Mouse (Mus musculus) G1E (cell line): ENCODE measurements around the gene 9430097D07Rik. TPM values are rescaled to one million over a fixed set of nuclear protein-coding genes. Genes with fewer than 3 reads are reported as not detected.
A peak's percentile ranks its signal among the peaks of the same experiment; 100 is the strongest.

Experiments used
- ATAC-seq: 2 replicates; pipeline ENCODE4 v1.8.0; 2016; ENCODE audit warnings: mild to moderate bottlenecking; ENCODE audit not compliant: insufficient number of reproducible peaks, poor library complexity, low FRiP score, severe bottlenecking; ENCODE audit errors: extremely low read depth
- DNase-seq: peaks from one replicate; pipeline ENCODE4 v3.0.0; 2012; ENCODE audit warnings: low spot score
- H3K27me3 ChIP-seq: 2 replicates; pipeline ENCODE4 v1.6.1; 2012; ENCODE audit warnings: mild to moderate bottlenecking, low read length, inconsistent platforms; ENCODE audit not compliant: insufficient read depth
- H3K36me3 ChIP-seq: replicated peaks from 2 replicates; pipeline ENCODE3; 2012; ENCODE audit warnings: mild to moderate bottlenecking, inconsistent platforms
- H3K4me1 ChIP-seq: 2 replicates; pipeline ENCODE4 v1.6.1; 2012; ENCODE audit warnings: low read depth, low read length, inconsistent platforms, mixed read lengths; ENCODE audit not compliant: insufficient read depth
- H3K4me3 ChIP-seq: 2 replicates; pipeline ENCODE4 v1.5.1; 2012; ENCODE audit warnings: low read depth, mild to moderate bottlenecking, inconsistent platforms, low read length, moderate library complexity, mixed read lengths
- H3K9me3 ChIP-seq: replicated peaks from 2 replicates; pipeline ENCODE4 v1.6.1; 2012; ENCODE audit warnings: inconsistent platforms
- CTCF ChIP-seq: IDR thresholded peaks from 2 replicates; pipeline ENCODE4 v1.5.1; 2012; ENCODE audit warnings: low read depth, low read length, inconsistent platforms, mixed read lengths
- GATA1 ChIP-seq: IDR thresholded peaks from 2 replicates; pipeline ENCODE4 v1.6.1; 2012; ENCODE audit warnings: borderline replicate concordance, low read length, inconsistent platforms, mixed read lengths
- GATA2 ChIP-seq: IDR thresholded peaks from 2 replicates; pipeline ENCODE4 v1.6.1; 2012; ENCODE audit warnings: low read depth, low read length, inconsistent platforms, borderline replicate concordance
- POLR2AphosphoS5 ChIP-seq: IDR thresholded peaks from 2 replicates; pipeline ENCODE4 v1.6.1; 2012; ENCODE audit warnings: low read depth, low read length, inconsistent platforms; ENCODE audit not compliant: insufficient replicate concordance
- TAL1 ChIP-seq: conservative IDR thresholded peaks from 2 replicates; pipeline ENCODE4 v1.6.1; 2012; ENCODE audit warnings: low read depth, low read length, inconsistent platforms, mixed read lengths
- polyA plus RNA-seq: library from polyadenylated mRNA; stranded (reverse); fragments of >175 nt; gene quantifications from 2 replicates; pipeline ENCODE4 v1.2.3, GENCODE M21; 2012
- total RNA-seq, 2 experiments: library from RNA; stranded (forward) in 1 of 2; stranded (reverse) in 1 of 2; fragments of 200-1000 nt in 1 of 2; fragments of >200 nt in 1 of 2; fragmentation: Nextera tagmentation in 1 of 2; gene quantifications; 2 replicates each; pipeline ENCODE4 v1.2.3; 2014 to 2017

The 9430097D07Rik gene
- total and polyA plus RNA-seq, 3 experiments, result 0.11 TPM; not detected in 2

- ATAC-seq, result no peak
- no peaks in the 10 kb centered on the region for H3K9me3 ChIP-seq
- H3K36me3 ChIP-seq, result peaks cover 40% of the 10 kb centered on the region
- H3K4me1 ChIP-seq, result peaks cover 58% of the 10 kb centered on the region
- DNase-seq, result peak; percentile 80
- peaks cover 6% of the 10 kb centered on the region for H3K27me3 ChIP-seq
- H3K4me3 ChIP-seq, result peak overlapping the region; percentile 82
- TF ChIP-seq CTCF (no peak), POLR2AphosphoS5 (no peak), GATA2 (no peak), TAL1 (no peak), GATA1 (no peak)
These were observed 12.3 kb upstream of the 9430097D07Rik start for GRCm38 (mm10) chr2:32587731-32588321.

- Histone ChIP-seq H3K9me3 (no peaks in the 10 kb centered on the region), H3K36me3 (peaks cover 31% of the 10 kb centered on the region), H3K27me3 (peaks cover 7% of the 10 kb centered on the region), H3K4me1 (peaks cover 56% of the 10 kb centered on the region), H3K4me3 (peak within 1 kb of the TSS; percentile 82)
- ATAC-seq, result peak; percentile 83
- DNase-seq, result peak; percentile 91
- TF ChIP-seq GATA2 (no peak), POLR2AphosphoS5 (no peak), CTCF (no peak), GATA1 (no peak), TAL1 (no peak)
These were observed 11.4 kb upstream of the 9430097D07Rik start, which contains the start of gene St6galnac4 for GRCm38 (mm10) chr2:32586871-32587351. Gene St6galnac4 (plus strand): TSS chr2:32587095.

- TF ChIP-seq GATA2 (no peak), CTCF (no peak), TAL1 (no peak), GATA1 (no peak)
- no peak overlapping the region for H3K4me3 ChIP-seq
- peaks cover 23% of the 10 kb centered on the region for H3K27me3 ChIP-seq
- no peak for DNase-seq
- no peaks in the 10 kb centered on the region for H3K9me3 ChIP-seq
- peaks cover 15% of the 10 kb centered on the region for H3K36me3 ChIP-seq
- no peak for ATAC-seq
- peaks cover 61% of the 10 kb centered on the region for H3K4me1 ChIP-seq
These were observed 9.7 kb upstream of the 9430097D07Rik start for GRCm38 (mm10) chr2:32585149-32585714.

GRCm38 (mm10) chr2:32582830-32583799 lies 7.6 kb upstream of the 9430097D07Rik start:
- peaks cover 43% of the 10 kb centered on the region for H3K4me1 ChIP-seq
- TF ChIP-seq GATA1, result no peak
- TF ChIP-seq CTCF, result peak; percentile 98
- peaks cover 37% of the 10 kb centered on the region for H3K27me3 ChIP-seq
- H3K36me3 ChIP-seq, result no peaks in the 10 kb centered on the region
- 0 out of 2 replicates have a peak, but pooled peaks have one; percentile 38 for ATAC-seq
- H3K9me3 ChIP-seq, result no peaks in the 10 kb centered on the region
- DNase-seq, result peak; percentile 69
- peak overlapping the region; percentile 58; the same call in 1 of the 2 replicates for H3K4me3 ChIP-seq

- ATAC-seq (no peak), DNase-seq (peak; percentile 38)
- Histone ChIP-seq H3K4me1 (peaks cover 30% of the 10 kb centered on the region), H3K36me3 (peaks cover 1% of the 10 kb centered on the region), H3K27me3 (peaks cover 47% of the 10 kb centered on the region), H3K4me3 (no peak overlapping the region), H3K9me3 (no peaks in the 10 kb centered on the region)
- TF ChIP-seq POLR2AphosphoS5 (no peak), GATA2 (no peak), TAL1 (no peak), CTCF (no peak), GATA1 (no peak)
These were observed 6.1 kb upstream of the 9430097D07Rik start for GRCm38 (mm10) chr2:32581450-32582095.
